Comparison of ENCODE assay signal across 25 mouse cellular contexts in genomic region chr14:53876581-53876980, GRCm38 (mm10).
"Had no signal": no experiment of that assay in that cellular context is flagged by ENCODE, and none has a peak within 500 bp of the region (broad histone marks: within the 10 kb centered on the region; RNA-seq: fewer than 3 reads in every experiment).

No protein-coding gene starts in this region.

- H3K27ac ChIP-seq: layer of hippocampus, adult 2 months; left cerebral cortex, adult 2 months; limb, embryonic 12.5 days; limb, embryonic 15.5 days; liver, embryonic 14.5 days; macrophage; midbrain, embryonic 10.5 days; midbrain, embryonic 13.5 days; neural tube, embryonic 13.5 days; stomach, embryonic 15.5 days had no signal

- H3K4me2 ChIP-seq: limb, embryonic 12.5 days; limb, embryonic 15.5 days; liver, embryonic 11.5 days; lung, embryonic 14.5 days; midbrain, embryonic 13.5 days; neural tube, embryonic 13.5 days; stomach, embryonic 15.5 days had no signal

- H3K27me3 ChIP-seq: limb, embryonic 15.5 days; midbrain, embryonic 13.5 days; neural tube, embryonic 13.5 days; stomach, embryonic 15.5 days had no signal

- H3K4me3 ChIP-seq: layer of hippocampus, adult 2 months; left cerebral cortex, adult 2 months; limb, embryonic 12.5 days; limb, embryonic 15.5 days; midbrain, embryonic 10.5 days; midbrain, embryonic 13.5 days; myocyte; neural tube, embryonic 13.5 days; stomach, embryonic 15.5 days had no signal

- H3K9me3 ChIP-seq: limb, embryonic 12.5 days; limb, embryonic 15.5 days; midbrain, embryonic 10.5 days; midbrain, embryonic 13.5 days; neural tube, embryonic 13.5 days; stomach, embryonic 15.5 days had no signal

- DNase-seq: kidney, adult 2 months; kidney, postnatal 10 days; kidney, postnatal 36 days; layer of hippocampus, adult 9-11 months; left cerebral cortex, postnatal 4 days; liver, postnatal 0 days; lung, embryonic 14.5 days; retina, postnatal 1 day; right cerebral cortex, postnatal 25 days; spleen, adult 18-20 months had no signal

- H3K4me1 ChIP-seq: limb, embryonic 12.5 days; limb, embryonic 15.5 days; midbrain, embryonic 10.5 days; midbrain, embryonic 13.5 days; neural tube, embryonic 13.5 days; stomach, embryonic 15.5 days had no signal

- H3K36me3 ChIP-seq: limb, embryonic 12.5 days; limb, embryonic 15.5 days; midbrain, embryonic 10.5 days; midbrain, embryonic 13.5 days; neural tube, embryonic 13.5 days; stomach, embryonic 15.5 days had no signal

- ATAC-seq: intestine, postnatal 0 days; liver, postnatal 0 days; lung, postnatal 0 days; midbrain, embryonic 13.5 days; midbrain, embryonic 16.5 days had no signal

- H3K9ac ChIP-seq: limb, embryonic 12.5 days; limb, embryonic 15.5 days; liver, embryonic 14.5 days; liver, postnatal 0 days; lung, embryonic 14.5 days; midbrain, embryonic 13.5 days; neural tube, embryonic 13.5 days; stomach, embryonic 15.5 days had no signal
